Mouse (Mus musculus) megakaryocyte-erythroid progenitor cell, adult 5-6 weeks (primary cell): Measurements from ENCODE around the gene Gm9745. TPM values are rescaled to one million over a fixed set of nuclear protein-coding genes. Genes with fewer than 3 reads are reported as not detected.
"Not testable (repeated sequence)": the region's sequence is repeated elsewhere in the genome, so short reads cannot be mapped to it uniquely, and the experiment has no call there.

ENCODE experiments used
- ATAC-seq: replicated peaks from 2 replicates; pipeline ENCODE4 v1.8.0; 2016; ENCODE audit warnings: mild to moderate bottlenecking, inconsistent platforms; ENCODE audit not compliant: severe bottlenecking, poor library complexity, low FRiP score, low TSS enrichment
- total RNA-seq, 2 experiments: library from RNA; stranded (forward) in 1 of 2; stranded (reverse) in 1 of 2; fragments of 200-1000, 215-1000 nt in 1 of 2; fragments of >200 nt in 1 of 2; fragmentation: Nextera tagmentation in 1 of 2; gene quantifications; 2 replicates each; pipeline ENCODE4 v1.2.3; 2014 to 2017

Gm9745 gene
- not detected in 2 replicates for total RNA-seq (2014; fragmentation: Nextera tagmentation)
- not detected in 2 replicates for total RNA-seq (2017)

DNA sequence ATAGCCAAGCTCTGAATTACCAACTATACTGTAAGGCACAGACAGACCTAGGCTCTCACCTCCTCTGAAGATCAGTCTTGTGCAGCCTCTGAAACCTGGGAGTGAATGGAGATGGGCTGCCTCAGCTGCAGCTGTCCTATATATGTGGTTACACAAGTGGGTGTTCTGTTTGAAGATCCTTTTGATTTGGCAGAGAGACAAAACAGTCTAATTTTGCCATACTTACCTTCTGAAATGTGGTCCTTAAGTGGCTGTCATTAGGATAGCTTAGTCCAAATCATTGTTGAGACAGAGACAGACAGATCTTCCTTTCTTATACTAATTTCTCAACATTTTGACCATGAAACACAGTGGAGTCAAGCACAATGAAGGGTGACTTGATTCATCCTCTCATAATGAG, at the start of gene Gm9745:
Gm9745 (minus strand) TSS at position 101 of the 400 bp plus-strand sequence.
- ATAC-seq: not testable (repeated sequence)

GRCm38 (mm10) chr13:8997221-8997620, 49.2 kb upstream of the Gm9745 start:
- ATAC-seq: not testable (repeated sequence)

DNA sequence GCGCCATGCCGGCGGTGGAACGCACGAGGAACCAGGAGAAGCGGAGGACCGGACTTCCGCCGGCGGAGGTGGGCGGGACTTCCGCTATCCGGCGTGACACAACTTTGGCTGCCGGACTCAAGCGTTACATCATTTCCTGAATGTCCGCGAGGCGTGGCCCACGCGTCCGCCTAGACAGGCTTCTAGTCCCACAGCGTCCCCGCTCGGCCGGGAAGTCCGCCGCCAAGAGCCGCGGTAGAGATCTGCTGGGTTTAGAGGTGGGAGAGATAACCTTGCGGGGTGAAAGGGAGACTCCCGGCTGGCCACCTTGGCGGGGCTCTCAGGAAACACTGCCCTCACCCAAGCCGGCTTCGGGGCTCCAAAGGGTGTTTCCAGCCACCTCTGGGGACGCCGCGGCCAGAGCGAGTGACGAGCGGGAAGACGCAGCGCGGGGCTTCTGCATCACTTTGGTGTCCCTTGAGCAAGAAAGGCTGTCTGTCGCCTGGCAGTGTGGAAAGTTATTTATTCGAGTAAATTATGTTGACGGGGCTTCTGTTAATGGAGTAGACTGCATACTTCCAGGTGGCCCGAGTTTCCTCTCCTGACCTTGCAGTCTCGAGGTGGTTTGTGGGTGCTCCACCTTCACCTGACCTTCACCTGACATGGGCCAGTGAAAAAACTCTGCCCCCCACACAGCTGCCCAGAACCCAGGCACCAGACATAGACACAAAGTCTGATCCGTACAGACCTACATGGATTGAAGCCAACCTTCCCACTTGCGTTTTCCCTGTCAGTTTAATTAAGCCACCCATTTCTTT, 48.2 kb upstream of the Gm9745 start, which contains the start of gene Gtpbp4:
Gtpbp4 (minus strand) TSS at position 94 of the 797 bp plus-strand sequence.
- ATAC-seq: peak; percentile 94

- peak; percentile 34 for ATAC-seq
Measured at GRCm38 (mm10) chr13:8995159-8995989, 47.3 kb upstream of the Gm9745 start.

GRCm38 (mm10) chr13:8992231-8992630, 44.2 kb upstream of the Gm9745 start:
- ATAC-seq: no peak

DNA sequence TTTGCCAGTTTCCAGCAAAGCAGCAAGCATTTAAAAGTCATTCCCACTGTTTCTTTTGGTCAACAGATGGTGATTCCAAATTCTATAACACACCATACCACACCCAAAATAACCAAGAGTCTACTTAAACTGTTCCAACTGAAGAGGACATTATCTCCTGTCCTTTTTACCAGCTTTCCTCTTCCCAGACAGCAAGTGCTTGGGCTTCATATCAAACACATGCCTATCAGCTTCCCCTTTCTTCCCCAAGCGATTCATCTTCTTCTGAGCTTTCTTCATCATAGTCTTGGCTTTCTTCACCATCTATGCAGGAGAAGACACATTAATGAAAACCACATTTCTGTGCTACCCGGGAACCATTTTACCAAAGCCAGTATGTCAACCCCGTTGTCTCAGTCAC, 24.9 kb upstream of the Gm9745 start:
- ATAC-seq: no peak

GRCm38 (mm10) chr13:8972369-8972768, 24.3 kb upstream of the Gm9745 start:
- no peak for ATAC-seq

- ATAC-seq: peak; percentile 86
Measured at GRCm38 (mm10) chr13:8967742-8968141, 19.7 kb upstream of the Gm9745 start.

DNA sequence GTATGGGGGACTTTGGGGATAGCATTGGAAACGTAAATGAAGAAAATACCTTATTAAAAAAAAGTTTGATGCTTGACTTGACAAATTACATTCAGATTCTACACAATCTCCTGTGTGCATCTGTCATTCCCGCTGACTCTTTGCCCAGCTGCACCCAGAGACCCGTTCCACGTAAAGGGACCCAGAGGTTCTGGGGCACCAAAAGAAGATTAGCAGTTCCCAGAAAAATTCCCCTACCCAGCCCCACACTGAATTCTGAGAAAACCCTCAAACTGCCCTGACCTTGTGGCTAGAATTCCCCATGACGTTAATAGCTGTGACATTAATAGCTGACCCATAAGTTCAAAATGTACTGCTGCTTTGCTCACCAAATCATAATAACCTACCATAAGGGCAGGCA, 17.2 kb upstream of the Gm9745 start:
- ATAC-seq: no peak

DNA sequence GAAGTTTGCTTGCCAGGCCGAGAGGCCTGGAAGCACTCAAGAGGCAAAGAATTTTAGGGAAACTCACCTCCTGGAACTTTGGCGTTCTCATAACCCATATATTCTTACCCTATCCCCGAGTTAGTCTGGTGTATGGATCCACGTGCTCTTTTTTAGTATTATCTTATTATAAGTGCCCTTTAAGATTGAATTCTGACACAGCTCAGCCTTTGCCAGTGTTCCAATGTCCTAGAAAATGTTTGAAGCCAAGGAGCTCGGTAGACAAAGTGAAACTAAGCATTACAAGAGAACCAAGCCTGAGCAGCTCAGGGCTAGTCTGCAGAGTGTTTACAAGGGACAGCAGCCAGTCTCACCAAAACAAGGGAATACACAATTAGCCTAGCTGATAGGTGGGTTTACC, 14.2 kb upstream of the Gm9745 start:
- ATAC-seq: not testable (repeated sequence)

DNA sequence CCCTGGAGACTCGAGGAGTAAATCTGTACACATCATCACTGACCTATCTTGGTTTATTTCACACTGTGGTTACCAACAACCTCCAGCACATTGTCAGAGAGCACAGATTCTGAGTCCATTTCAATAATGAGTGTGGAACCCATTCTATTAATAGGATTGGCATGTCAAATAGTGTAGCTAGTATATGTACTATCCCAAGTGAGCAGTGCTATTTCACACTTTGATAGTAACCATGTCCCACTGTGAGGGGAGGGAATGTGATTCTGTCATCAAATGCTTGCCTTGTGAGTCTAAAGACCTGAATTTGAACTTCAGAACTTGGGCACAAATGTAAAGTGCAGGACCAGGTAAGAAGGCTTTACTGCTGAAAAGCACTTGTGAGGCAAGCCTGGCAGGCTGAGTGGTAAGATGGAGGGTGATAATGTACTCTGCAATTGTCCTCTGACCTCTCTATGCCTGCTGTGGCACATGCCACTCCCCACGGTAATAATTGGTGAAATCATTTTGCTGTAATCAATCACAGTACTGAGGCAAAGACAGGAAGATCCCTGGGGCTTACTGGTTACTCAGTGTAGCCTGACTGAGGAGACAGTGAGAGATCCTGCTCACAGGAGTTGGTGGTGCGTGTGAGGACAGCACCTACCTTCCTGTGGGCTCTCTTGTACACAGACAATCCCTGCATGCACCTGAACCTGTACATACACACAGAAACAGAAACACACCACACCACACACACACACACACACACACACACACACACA, 13.3 kb upstream of the Gm9745 start:
- not testable (repeated sequence) for ATAC-seq

DNA sequence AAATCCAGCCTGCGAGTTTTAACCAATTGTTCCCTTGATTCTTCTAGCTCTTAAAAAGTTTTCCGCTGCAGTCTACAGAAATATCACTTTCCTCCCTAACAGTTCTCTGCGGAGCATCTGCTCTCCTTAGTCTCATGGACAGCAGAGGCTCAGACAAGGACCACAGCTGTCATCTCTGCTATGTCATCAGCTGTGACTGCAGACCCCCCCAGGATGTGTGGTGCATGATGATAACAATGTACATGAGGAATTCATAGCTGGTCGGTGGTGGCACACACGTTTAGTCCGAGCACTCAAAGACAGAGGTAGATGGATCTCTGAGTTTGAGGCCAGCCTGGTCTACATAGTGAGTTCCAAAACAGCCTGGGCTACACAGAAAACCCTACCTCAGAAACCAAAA, 11.5 kb upstream of the Gm9745 start:
- ATAC-seq: peak; percentile 68

DNA sequence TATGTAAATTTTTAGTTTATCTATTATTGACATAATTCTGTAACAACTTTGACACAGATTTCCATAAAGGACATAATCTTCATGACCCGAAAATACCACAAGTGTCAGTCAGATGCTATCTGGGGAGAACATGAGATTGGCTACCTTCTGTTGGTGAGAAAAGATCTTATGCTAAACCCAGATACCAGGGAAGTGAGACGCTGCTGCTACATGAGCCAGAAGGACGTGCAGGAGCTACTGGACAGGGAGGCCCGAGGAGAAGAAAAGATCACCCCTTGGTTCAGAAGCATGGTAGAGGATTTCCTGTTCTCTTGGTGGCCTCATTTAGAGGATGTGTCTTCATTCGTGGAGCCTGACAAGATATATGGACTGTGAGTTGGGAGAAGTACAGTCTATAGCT, 11.0 kb upstream of the Gm9745 start:
- 0 out of 2 replicates have a peak, but pooled peaks have one; percentile 22 for ATAC-seq

GRCm38 (mm10) chr13:8956873-8957272, 8.8 kb upstream of the Gm9745 start:
- peak; percentile 85 for ATAC-seq

DNA sequence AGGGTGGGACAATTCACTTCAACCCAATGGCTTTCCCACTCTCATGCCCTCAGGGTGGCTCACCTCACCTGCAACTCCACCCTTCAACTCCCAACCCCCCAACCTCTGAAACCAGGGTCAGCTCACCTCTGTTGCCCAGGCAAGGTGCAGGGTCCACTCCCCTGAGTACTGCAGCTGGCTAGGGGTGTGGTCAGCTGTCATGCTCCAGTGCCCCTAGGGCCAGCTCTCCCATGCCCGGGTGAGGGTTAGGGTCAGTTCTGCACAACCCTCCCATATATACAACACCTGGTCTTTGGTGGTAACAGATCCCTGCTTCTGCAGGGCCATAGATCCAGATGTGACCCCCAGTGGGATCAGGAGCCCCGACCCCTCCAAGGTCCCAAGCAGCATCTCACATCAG, 7.1 kb upstream of the Gm9745 start:
- ATAC-seq: not testable (repeated sequence)

- not testable (repeated sequence) for ATAC-seq
Measured at GRCm38 (mm10) chr13:8952563-8952962, 4.5 kb upstream of the Gm9745 start, which contains the start of gene Idi2. TSS of gene Idi2 (plus strand) at chr13:8952863.

DNA sequence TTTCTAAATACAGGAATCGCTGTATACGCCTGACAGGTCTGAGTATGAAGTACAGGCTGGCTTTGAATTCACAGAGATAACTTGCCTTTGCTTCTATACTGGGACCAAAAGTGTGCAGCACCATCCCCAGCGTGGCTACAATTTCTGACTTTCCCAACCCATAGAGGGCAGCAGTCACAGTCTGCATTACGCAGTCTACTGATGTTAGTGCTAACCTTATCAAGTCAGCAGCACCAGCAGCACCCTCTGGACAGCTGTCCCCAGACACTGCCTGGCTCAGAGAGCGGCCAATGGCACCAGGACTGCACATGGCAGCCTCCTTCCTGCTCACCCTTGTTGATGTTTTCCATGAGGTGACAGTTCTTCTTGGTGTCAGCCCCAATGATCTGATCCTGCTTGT, 4.2 kb downstream of the Gm9745 start:
- peak; percentile 88 for ATAC-seq

DNA sequence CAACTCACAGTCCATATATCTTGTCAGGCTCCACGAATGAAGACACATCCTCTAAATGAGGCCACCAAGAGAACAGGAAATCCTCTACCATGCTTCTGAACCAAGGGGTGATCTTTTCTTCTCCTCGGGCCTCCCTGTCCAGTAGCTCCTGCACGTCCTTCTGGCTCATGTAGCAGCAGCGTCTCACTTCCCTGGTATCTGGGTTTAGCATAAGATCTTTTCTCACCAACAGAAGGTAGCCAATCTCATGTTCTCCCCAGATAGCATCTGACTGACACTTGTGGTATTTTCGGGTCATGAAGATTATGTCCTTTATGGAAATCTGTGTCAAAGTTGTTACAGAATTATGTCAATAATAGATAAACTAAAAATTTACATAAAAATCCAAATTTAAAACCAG, 6.3 kb downstream of the Gm9745 start:
- peak; percentile 39; the same call in 1 of the 2 replicates for ATAC-seq

DNA sequence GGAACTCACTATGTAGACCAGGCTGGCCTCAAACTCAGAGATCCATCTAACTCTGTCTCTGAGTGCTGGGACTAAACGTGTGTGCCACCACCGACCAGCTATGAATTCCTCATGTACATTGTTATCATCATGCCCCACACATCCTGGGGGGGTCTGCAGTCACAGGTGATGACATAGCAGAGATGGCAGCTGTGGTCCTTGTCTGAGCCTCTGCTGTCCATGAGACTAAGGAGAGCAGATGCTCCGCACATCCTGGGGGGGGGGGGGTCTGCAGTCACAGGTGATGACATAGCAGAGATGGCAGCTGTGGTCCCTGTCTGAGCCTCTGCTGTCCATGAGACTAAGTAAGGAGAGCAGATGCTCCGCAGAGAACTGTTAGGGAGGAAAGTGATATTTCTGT, 6.9 kb downstream of the Gm9745 start:
- not testable (repeated sequence) for ATAC-seq
